Mouse (Mus musculus) kidney, adult 8-10 months (tissue): ENCODE measurements at regions not wholly inside any gene's neighbourhood (a gene's known extent, or its start where the extent isn't known, plus 50 kb on each side); places are given as distances from the start of the nearest gene placed in this dataset.
A peak's percentile ranks its signal among the peaks of the same experiment; 100 is the strongest.
"Not testable (repeated sequence)": the region's sequence is repeated elsewhere in the genome, so short reads cannot be mapped to it uniquely, and the experiment has no call there.

Source experiments
- DNase-seq, 2 experiments: peaks; one replicate each; pipeline ENCODE4 v3.0.0; 2022

- no peak for DNase-seq
Observed at GRCm38 (mm10) chr3:153144217-153144616, 162.2 kb upstream of the St6galnac5 start.

- DNase-seq: no peak
Observed at GRCm38 (mm10) chr3:153140985-153141384, 158.9 kb upstream of the St6galnac5 start.

DNA sequence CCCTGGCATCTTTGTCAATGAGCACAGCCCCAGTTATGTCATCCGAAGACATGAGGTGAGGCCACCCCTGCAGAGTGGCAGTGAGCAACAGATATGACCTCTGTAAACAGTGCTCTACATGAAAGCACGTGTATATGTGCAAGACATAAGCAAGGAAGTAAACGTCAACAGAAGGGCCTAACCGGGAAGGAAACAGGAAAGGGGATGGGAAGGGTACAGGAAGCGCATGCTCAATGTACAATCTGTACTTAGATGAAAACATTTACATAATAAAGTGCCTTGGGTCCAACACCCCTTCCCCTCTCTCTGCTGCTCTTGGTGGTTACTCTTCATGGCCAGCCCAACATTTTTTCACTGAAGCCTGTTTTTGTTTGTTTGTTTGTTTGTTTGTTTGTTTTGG, 143.3 kb upstream of the St6galnac5 start:
- no peak for DNase-seq

- DNase-seq: no peak
Observed at GRCm38 (mm10) chr3:153121934-153122333, 139.9 kb upstream of the St6galnac5 start.

GRCm38 (mm10) chr3:153119142-153119541, 137.1 kb upstream of the St6galnac5 start:
- no peak for DNase-seq

DNA sequence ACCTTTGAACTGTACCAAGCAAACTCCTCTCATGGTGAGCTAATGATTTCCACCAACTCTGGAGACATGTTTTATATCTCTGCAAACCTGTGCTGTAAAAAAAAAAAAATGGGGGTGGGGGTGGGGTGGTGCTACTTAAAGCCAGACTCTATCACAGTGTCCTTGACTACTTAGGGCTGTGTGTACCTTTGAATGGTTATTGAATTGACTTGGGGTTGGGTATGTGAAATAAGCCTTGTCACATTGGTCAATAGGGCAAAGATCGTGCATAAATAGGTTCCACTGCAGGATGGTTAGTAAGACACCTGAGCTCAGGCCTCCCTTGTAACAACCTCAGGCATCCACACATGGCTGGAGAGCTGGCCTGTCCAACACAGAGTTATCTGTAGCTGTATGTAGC, 136.6 kb upstream of the St6galnac5 start:
- no peak for DNase-seq

- no peak for DNase-seq
Observed at GRCm38 (mm10) chr3:153105591-153105990, 123.5 kb upstream of the St6galnac5 start.

DNA sequence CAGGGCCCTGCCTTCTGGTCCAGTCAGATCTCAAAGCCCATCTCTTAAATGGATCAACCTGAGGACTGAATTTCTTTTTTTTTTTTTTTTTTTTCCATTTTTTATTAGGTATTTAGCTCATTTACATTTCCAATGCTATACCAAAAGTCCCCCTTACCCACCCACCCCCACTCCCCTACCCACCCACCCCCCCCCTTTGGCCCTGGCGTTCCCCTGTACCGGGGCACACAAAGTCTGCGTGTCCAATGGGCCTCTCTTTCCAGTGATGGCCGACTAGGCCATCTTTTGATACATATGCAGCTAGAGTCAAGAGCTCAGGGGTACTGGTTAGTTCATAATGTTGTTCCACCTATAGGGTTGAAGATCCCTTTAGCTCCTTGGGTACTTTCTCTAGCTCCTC, 108.5 kb upstream of the St6galnac5 start:
- DNase-seq: not testable (repeated sequence)

- DNase-seq: peak; percentile 23 to 37
Observed at GRCm38 (mm10) chr3:153085096-153085788, 103.2 kb upstream of the St6galnac5 start.

DNA sequence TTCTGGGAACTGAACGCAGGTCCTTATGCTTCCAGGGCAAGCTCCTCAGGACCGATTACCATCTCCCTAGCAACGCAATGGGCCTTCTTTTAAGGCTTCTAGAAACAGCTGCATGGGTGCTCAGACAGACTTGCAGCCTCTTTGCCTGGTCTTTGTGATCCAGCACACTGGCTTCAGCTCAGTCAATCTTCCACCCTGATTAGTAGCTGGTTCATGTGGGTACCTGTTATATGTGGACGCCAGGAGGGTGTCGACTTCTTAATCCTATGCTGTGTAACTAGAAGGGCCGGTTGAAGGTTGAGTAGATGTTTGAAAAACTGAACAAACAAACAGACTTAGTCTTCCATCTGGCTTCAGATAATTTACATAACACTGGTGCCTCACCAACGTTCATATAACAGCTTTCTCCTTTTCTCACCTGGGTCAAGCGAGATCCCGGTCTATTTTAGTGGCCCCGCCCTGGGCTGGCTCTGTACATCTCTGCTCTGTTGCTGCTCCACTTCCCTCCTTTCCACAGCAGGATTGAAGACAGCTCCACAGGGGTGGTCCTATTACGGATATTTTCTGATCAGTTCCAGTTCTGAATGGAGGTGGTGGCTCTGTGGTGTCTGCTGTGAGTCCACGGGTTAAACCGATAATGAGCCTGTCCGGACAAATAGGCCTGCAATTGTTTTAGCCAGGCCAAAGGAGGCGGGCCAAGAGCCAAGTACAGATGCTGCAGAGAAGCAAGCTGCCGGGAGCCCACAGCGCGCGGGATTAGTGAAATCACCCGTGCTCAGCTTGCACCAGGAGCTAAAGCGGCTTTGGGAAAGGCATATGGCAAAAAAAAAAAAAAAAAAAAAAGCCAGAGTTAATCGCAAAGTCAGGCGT, 102.4 kb upstream of the St6galnac5 start:
- DNase-seq: no peak

GRCm38 (mm10) chr3:153080371-153080770, 98.3 kb upstream of the St6galnac5 start:
- DNase-seq: no peak

DNA sequence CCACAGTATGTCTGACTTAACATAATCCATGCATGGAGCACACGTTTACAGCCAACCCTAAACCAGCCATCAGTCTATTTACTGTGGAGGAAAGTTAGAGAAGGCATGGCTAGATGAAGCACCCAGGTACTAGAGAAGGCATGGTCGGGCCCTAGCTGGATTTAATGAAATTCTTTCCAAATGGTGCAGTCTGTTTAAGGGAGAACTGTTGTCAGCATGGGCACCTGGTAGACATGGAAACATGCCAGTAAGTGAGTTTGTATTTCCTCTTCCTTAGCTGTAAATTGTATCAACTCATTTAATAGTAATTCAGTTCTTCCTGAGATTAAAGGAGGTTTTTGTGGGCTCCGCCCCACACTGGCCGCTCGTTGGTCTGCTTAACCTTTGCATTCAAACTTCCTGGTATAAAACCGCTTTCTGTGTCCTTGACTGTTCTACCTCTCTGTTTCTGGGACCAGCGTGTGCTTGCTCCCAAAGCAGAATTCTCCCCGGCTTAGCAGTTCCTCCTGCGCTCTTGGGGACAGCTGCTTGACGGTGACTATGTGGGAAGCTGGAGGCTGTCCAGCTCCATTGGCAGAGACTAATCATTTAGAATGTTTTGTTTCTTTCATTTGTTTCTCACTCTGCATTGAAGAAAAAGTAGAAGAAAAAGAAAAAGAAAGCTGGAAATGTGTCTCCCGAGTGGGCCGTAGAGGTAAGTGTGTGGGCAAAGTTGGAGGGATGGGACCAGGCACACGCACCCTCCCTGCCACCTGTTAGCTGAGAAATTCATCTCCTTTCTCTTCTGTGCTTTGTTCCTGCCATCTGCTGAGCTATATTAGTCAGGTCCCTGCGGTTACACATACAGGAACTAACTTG, 96.0 kb upstream of the St6galnac5 start:
- DNase-seq: no peak

- DNase-seq: no peak
Observed at GRCm38 (mm10) chr3:153072200-153072919, 90.3 kb upstream of the St6galnac5 start.

DNA sequence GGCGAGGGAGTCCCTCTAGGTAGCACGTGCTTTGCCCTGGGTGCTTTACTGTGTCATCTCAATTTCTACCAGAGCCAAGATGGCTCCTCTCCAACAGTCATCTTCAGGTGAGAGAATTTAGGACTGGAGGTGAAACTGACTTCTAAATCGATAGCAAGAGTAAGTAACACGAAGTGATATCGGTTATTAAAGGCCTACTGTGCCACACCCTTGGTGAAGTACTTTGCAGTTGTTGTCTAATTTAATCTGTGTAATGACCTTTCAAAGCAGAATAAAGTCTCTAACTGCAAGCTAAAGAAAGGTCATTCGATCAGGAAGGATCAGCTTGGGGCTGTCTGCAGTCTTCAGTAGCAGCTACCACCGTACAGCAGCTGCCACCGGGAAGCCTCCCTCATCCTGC, 89.5 kb upstream of the St6galnac5 start:
- DNase-seq: no peak

- DNase-seq: no peak
Observed at GRCm38 (mm10) chr3:153071123-153071522, 89.1 kb upstream of the St6galnac5 start.

GRCm38 (mm10) chr3:153065890-153066289, 83.8 kb upstream of the St6galnac5 start:
- no peak for DNase-seq

GRCm38 (mm10) chr3:153053163-153053562, 71.1 kb upstream of the St6galnac5 start:
- no peak for DNase-seq

GRCm38 (mm10) chr3:153051566-153051965, 69.5 kb upstream of the St6galnac5 start:
- DNase-seq: no peak

DNA sequence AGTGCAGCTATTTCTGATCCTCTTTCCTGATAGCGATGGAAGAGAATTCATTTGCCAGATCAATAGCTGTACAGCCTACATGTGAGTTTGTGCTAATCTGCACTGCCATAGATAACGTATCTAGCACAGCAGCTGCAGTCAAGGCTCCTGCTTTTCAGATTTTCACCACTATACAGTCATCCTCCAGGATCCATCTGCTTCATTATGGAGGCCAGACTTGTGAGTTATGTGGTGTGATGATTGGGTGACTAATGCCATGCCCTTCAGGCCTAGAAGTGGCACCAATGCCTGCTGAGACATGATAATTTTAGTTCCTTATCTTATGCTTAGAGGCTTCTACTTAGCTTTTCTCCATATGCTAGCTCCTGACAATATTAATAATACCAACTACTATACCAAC, 63.3 kb upstream of the St6galnac5 start:
- DNase-seq: no peak

GRCm38 (mm10) chr3:153033980-153034379, 51.9 kb upstream of the St6galnac5 start:
- no peak for DNase-seq
